Mouse (Mus musculus): ENCODE measurements at regions not wholly inside any gene's neighbourhood (a gene's known extent, or its start where the extent isn't known, plus 50 kb on each side); places are given as distances from the start of the nearest gene placed in this dataset.

DNA sequence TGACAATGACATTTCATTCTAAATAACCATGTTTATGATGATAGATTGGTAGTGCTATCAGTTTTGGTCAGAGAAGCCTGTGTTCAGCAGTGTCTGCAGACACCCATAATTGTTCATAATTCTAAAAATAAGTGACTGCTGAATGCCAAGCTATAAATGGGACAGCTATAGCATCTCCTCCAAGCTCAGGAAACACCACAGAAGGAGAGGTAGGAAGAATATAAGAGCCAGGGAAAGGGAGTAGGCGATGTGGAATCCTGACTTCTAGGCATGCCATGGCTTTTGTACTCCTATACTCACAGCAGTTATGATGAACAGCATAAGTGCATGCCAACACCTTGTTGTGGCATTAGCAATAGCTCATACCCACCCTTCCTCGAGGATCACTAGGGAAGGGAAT is 429.4 kb downstream of the Ptprc start:
- H3K27ac ChIP-seq, result no peak overlapping the region
- no peaks in the 10 kb centered on the region for H3K36me3 ChIP-seq (ENCODE audit: control insufficient read depth, insufficient read depth, low read length)
- TF ChIP-seq EP300 (IDR thresholded peaks at IDR 0.05; ENCODE audit: insufficient read depth, low read depth, low read length) (no peak), CTCF (IDR thresholded peaks at IDR 0.05) (no peak), POLR2A (IDR thresholded peaks at IDR 0.05; ENCODE audit: insufficient read depth, low read depth, low read length) (no peak)
- H3K27me3 ChIP-seq (ENCODE audit: control insufficient read depth, insufficient read depth, low read length), result no peaks in the 10 kb centered on the region
- DNase-seq, result no peak
- no peaks in the 10 kb centered on the region for H3K4me1 ChIP-seq (ENCODE audit: control insufficient read depth, insufficient read depth, low read length)
- H3K79me2 ChIP-seq (replicated peaks; ENCODE audit: control insufficient read depth, insufficient read depth, low read length), result no peaks in the 10 kb centered on the region; the same call in 1 of the 2 replicates
- 57% methylated on average over 2 of the region's 2 CpGs for WGBS
- no peak overlapping the region for H3K4me3 ChIP-seq
- no peak overlapping the region for H3K9ac ChIP-seq (ENCODE audit: low read depth, low read length)
- intact Hi-C loops (cut with DNase I), result loop anchor here (10.0 kb wide), 1 partner anchor 411 kb away; no protein-coding TSS in a partner anchor

GRCm38 (mm10) chr1:137738157-137738851 is 437.2 kb downstream of the Ptprc start:
- Histone ChIP-seq H3K27ac (no peak overlapping the region), H3K4me1 (ENCODE audit: control insufficient read depth, insufficient read depth, low read length) (no peaks in the 10 kb centered on the region), H3K36me3 (ENCODE audit: control insufficient read depth, insufficient read depth, low read length) (no peaks in the 10 kb centered on the region), H3K79me2 (replicated peaks; ENCODE audit: control insufficient read depth, insufficient read depth, low read length) (no peaks in the 10 kb centered on the region), H3K9ac (ENCODE audit: low read depth, low read length) (no peak overlapping the region), H3K27me3 (ENCODE audit: control insufficient read depth, insufficient read depth, low read length) (no peaks in the 10 kb centered on the region), H3K4me3 (no peak overlapping the region)
- intact Hi-C loops (cut with DNase I), result no loop called here
- TF ChIP-seq POLR2A (IDR thresholded peaks at IDR 0.05; ENCODE audit: insufficient read depth, low read depth, low read length) (no peak), EP300 (IDR thresholded peaks at IDR 0.05; ENCODE audit: insufficient read depth, low read depth, low read length) (no peak), CTCF (IDR thresholded peaks at IDR 0.05) (no peak)
- 10% methylated on average over 1 of the region's 1 CpGs for whole genome bisulfite sequencing
- DNase-seq, result no peak

- Histone ChIP-seq H3K79me2 (replicated peaks; ENCODE audit: control insufficient read depth, insufficient read depth, low read length) (no peaks in the 10 kb centered on the region), H3K27me3 (ENCODE audit: control insufficient read depth, insufficient read depth, low read length) (no peaks in the 10 kb centered on the region), H3K36me3 (ENCODE audit: control insufficient read depth, insufficient read depth, low read length) (no peaks in the 10 kb centered on the region), H3K9ac (ENCODE audit: low read depth, low read length) (no peak overlapping the region), H3K27ac (no peak overlapping the region), H3K4me1 (ENCODE audit: control insufficient read depth, insufficient read depth, low read length) (no peaks in the 10 kb centered on the region), H3K4me3 (no peak overlapping the region)
- WGBS, result 83% methylated on average over 3 of the region's 3 CpGs
- no peak for DNase-seq
- TF ChIP-seq POLR2A (IDR thresholded peaks at IDR 0.05; ENCODE audit: insufficient read depth, low read depth, low read length) (no peak), CTCF (IDR thresholded peaks at IDR 0.05) (no peak), EP300 (IDR thresholded peaks at IDR 0.05; ENCODE audit: insufficient read depth, low read depth, low read length) (no peak)
- intact Hi-C loops (cut with DNase I), result no loop called here
Observed at GRCm38 (mm10) chr1:137703882-137704281, 471.6 kb downstream of the Ptprc start.

GRCm38 (mm10) chr1:137698876-137699275 is 476.6 kb downstream of the Ptprc start:
- intact Hi-C loops (cut with DNase I), result no loop called here
- H3K27me3 ChIP-seq (ENCODE audit: control insufficient read depth, insufficient read depth, low read length), result no peaks in the 10 kb centered on the region
- H3K27ac ChIP-seq, result no peak overlapping the region
- no peaks in the 10 kb centered on the region for H3K79me2 ChIP-seq (replicated peaks; ENCODE audit: control insufficient read depth, insufficient read depth, low read length)
- no peak overlapping the region for H3K4me3 ChIP-seq
- H3K9ac ChIP-seq (ENCODE audit: low read depth, low read length), result no peak overlapping the region
- H3K36me3 ChIP-seq (ENCODE audit: control insufficient read depth, insufficient read depth, low read length), result no peaks in the 10 kb centered on the region
- no peaks in the 10 kb centered on the region for H3K4me1 ChIP-seq (ENCODE audit: control insufficient read depth, insufficient read depth, low read length)
- no peak for TF ChIP-seq POLR2A (IDR thresholded peaks at IDR 0.05; ENCODE audit: insufficient read depth, low read depth, low read length)
- TF ChIP-seq EP300 (IDR thresholded peaks at IDR 0.05; ENCODE audit: insufficient read depth, low read depth, low read length), result no peak
- TF ChIP-seq CTCF (IDR thresholded peaks at IDR 0.05), result no peak
- WGBS, result 94% methylated on average over 4 of the region's 4 CpGs
- no peak for DNase-seq

- no peak overlapping the region for H3K9ac ChIP-seq (ENCODE audit: low read depth, low read length)
- no peak overlapping the region for H3K27ac ChIP-seq
- H3K4me1 ChIP-seq (ENCODE audit: control insufficient read depth, insufficient read depth, low read length), result no peaks in the 10 kb centered on the region
- no peak for DNase-seq
- H3K79me2 ChIP-seq (replicated peaks; ENCODE audit: control insufficient read depth, insufficient read depth, low read length), result no peaks in the 10 kb centered on the region
- TF ChIP-seq POLR2A (IDR thresholded peaks at IDR 0.05; ENCODE audit: insufficient read depth, low read depth, low read length) (no peak), CTCF (IDR thresholded peaks at IDR 0.05) (no peak), EP300 (IDR thresholded peaks at IDR 0.05; ENCODE audit: insufficient read depth, low read depth, low read length) (no peak)
- no peaks in the 10 kb centered on the region for H3K27me3 ChIP-seq (ENCODE audit: control insufficient read depth, insufficient read depth, low read length)
- H3K4me3 ChIP-seq, result no peak overlapping the region
- WGBS, result 77% methylated on average over 5 of the region's 5 CpGs
- no peaks in the 10 kb centered on the region for H3K36me3 ChIP-seq (ENCODE audit: control insufficient read depth, insufficient read depth, low read length)
- intact Hi-C loops (cut with DNase I), result no loop called here
Observed at GRCm38 (mm10) chr1:137697289-137697688, 478.2 kb downstream of the Ptprc start.

DNA sequence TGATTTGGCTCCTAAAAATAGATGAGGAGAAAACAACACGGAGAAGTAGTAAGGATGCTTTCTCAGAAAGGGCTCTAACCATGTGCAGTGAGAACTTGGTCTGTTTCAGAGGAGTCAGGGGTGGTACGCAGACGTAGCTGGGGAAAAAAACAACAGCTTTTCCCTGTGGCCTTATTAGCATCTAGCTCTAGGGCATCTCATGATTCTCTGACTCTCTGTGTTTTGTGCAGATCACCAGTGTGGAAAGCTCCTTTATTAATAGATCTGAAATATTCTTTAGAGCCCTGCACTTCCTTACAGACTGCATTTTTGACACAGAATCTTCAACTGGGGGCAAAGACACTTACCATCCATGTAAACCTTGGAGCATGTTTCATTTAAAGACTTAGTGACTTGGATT is 478.7 kb downstream of the Ptprc start:
- Histone ChIP-seq H3K27ac (no peak overlapping the region), H3K79me2 (replicated peaks; ENCODE audit: control insufficient read depth, insufficient read depth, low read length) (no peaks in the 10 kb centered on the region), H3K36me3 (ENCODE audit: control insufficient read depth, insufficient read depth, low read length) (no peaks in the 10 kb centered on the region), H3K9ac (ENCODE audit: low read depth, low read length) (no peak overlapping the region), H3K27me3 (ENCODE audit: control insufficient read depth, insufficient read depth, low read length) (no peaks in the 10 kb centered on the region), H3K4me3 (no peak overlapping the region), H3K4me1 (ENCODE audit: control insufficient read depth, insufficient read depth, low read length) (no peaks in the 10 kb centered on the region)
- TF ChIP-seq CTCF (IDR thresholded peaks at IDR 0.05) (no peak), POLR2A (IDR thresholded peaks at IDR 0.05; ENCODE audit: insufficient read depth, low read depth, low read length) (no peak), EP300 (IDR thresholded peaks at IDR 0.05; ENCODE audit: insufficient read depth, low read depth, low read length) (no peak)
- 58% methylated on average over 3 of the region's 3 CpGs for WGBS
- DNase-seq, result no peak
- intact Hi-C loops (cut with DNase I), result no loop called here
